Mouse (Mus musculus) adrenal gland, postnatal 10 days (tissue): ENCODE measurements around the gene Tmem121. TPM values are rescaled to one million over a fixed set of nuclear protein-coding genes. Genes with fewer than 3 reads are reported as not detected.
"Not testable (repeated sequence)": the region's sequence is repeated elsewhere in the genome, so short reads cannot be mapped to it uniquely, and the experiment has no call there.

Source experiments
- DNase-seq: peaks from one replicate; pipeline ENCODE4 v3.0.0; 2021; ENCODE audit warnings: mixed read lengths
- total RNA-seq, 2 experiments: library from RNA; stranded (reverse); gene quantifications; 2 replicates each; pipeline ENCODE4 v1.2.3; 2021

Gene Tmem121
- total RNA-seq, 2 experiments from 2014 or later = 3.0 to 3.1 TPM

DNA sequence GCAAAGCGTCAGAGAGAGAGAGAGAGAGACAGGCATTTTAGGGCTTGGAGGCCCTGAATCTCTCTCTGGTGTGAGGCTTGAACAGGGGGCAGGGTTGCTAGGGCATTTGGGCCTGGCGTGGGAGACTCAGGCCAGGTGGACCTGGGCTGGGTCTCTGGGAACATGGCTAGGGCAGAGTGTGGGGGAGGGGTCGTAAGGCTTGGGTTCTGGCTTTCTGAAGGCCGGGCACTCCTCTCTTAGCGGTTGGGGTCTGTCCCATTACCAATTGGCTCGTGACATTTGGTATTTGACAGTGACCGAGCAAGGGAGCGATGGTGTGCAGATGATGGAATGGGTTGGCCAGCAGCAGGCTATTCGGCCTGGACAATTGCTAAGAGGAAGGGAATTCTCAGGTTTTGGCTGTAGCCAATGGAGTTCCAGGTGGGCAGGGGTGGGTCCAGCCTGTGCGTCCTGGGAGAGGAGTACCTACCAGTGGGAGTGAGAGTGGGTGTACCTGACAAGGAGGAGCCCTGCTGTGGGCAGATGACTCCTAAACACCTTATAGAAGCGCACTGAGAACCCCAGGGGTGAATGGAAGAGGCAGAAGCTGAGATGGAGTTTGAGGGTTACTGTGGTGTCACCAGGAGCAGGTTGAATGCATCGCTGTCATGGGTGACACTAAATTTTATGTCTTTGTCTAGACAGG, 738 bp downstream of the Tmem121 start:
- no peak for DNase-seq

DNA sequence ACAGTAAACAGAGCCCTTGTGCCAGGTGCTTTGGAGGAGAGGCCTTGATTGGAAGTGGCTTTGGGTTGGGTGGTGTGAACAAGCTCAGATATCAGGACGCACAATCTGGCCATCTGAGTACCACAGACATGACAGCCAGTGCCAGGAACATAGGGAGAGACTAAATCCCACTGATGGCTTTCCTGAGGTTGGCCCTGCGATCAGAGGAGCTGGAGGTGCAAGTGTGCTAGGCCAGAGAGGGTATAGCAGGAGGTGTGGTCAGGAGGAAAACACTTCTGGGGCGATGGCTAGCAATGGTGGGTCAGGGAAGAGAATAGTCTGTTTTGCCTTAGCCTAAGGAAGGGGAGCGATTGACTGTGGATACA, 1.3 kb downstream of the Tmem121 start:
- no peak for DNase-seq

DNA sequence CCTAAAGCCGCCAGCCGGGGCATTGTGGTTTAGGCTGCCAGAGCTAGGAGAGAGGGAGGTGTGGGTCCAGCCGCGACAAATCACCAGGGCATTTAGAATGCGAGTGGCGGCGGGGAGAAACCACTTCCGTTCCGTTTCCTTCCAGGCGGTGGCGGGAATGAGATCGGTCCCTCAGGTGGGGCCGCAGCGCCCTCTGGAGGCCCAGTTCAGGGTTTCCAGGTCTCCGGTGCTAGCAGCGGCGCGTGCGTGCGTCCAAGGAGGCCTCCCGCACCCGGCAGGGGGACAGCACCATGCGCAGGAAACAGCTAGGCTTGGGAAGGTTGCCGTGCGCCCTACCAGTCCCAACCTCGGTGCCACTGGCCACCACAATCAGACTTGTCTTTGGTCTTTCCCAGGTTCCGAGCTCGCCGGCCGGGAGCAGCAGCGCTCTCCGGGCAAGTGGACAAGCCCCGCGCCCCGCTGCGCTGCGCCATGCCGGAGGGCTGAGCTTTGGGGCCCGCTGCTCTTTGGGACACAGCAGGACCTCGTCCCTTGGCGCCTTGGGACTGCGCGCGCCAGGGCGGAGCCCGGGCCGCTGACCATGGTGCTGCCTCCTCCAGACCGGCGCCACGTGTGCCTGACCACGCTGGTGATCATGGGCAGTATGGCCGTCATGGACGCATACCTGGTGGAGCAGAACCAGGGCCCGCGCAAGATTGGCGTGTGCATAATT, 2.0 kb downstream of the Tmem121 start:
- DNase-seq = peak; percentile 90

DNA sequence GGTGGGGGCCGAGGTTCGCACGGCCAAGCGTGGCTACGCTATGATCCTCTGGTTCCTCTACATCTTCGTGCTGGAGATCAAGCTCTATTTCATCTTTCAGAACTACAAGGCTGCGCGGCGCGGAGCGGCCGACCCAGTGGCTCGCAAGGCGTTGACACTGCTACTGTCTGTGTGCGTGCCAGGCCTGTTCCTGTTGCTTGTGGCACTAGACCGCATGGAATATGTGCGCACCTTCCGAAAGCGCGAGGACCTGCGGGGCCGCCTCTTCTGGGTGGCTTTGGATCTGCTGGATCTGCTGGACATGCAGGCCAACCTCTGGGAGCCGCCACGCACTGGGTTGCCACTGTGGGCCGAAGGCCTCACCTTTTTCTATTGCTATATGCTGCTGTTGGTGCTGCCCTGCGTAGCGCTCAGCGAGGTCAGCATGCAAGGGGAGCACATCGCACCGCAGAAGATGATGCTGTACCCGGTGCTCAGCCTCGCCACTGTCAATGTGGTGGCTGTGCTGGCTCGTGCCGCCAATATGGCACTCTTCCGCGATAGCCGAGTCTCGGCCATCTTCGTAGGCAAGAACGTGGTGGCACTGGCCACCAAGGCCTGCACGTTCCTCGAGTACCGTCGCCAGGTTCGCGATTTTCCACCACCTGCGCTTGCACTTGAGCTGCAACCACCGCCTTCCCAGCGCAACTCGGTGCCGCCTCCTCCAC, 2.8 kb downstream of the Tmem121 start:
- DNase-seq = no peak

DNA sequence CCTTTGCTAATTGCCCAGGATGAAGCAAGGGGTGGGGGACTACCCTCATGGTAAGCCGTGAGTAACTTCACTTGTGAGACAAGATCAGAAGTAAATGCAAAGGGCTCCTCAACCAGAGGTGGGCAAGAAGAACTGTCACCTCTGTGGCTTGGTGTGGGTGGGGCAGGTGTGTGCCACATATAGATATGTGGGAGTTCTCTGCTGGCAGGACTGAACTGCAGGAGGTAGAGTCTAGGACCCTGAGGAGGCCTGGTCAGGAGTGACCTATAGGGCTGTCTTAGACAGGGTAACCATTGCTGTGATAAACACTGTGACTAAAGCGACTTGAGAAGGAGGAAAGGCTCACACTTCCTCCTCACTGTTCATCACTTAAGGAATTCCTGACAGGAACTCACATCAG, 7.7 kb downstream of the Tmem121 start:
- DNase-seq = no peak

DNA sequence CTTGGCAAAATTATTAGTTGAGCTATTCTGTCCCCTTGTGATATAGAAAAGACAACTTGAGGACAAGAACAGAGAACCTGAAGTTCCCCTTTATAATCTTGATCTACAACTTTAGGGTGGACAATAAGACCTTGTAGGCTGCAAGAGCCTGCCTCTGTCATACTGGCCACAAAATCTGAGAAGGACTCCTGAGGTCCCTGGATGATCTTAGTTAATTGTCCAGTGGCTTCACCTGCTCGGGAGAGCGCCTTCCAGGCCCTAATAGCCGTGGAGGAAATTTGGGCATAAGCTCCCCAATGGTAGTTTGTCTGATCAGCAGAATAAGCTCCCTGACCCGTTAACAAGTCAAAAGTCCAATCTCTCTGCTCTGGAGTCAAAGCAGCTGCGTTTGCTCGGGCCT, 13.4 kb downstream of the Tmem121 start:
- not testable (repeated sequence) for DNase-seq

DNA sequence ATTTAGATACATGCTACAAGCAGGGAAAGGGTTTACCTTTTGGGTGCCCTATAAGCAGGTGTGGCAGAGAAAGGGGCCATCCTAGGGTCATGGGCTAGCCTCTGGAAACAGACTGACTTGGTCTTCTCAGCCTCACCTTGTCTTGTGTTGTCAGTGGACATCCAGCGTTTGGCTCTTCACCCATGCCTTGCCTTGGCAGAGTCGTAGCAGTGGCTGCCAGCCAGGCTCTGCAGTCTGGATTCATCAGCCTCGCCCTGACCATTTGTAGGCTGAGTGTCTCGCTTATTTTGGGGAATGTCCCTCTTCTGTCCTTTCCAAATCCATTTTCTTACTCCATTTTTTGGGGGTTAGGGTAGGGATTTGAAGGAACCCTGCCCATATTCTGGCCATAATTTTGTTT, 15.6 kb downstream of the Tmem121 start:
- DNase-seq = peak; percentile 63

DNA sequence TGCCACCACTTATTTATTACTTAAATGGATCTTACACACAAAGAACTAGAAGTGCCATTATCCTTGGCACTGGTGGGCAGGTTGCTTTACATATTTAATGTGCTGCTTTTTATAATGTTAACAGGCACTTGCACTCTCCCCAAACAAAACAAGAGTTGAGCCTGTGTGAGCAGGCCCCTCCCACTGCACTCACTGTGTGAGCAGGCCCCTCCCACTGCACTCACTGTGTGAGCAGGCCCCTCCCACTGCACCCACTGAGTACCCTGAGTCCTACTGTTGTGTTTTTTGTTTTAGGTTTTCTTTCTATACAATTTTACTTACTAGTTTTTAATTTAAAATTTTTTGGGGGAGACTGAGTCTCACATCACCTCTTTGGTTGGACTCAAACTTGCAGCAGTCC, 16.3 kb downstream of the Tmem121 start:
- no peak for DNase-seq

DNA sequence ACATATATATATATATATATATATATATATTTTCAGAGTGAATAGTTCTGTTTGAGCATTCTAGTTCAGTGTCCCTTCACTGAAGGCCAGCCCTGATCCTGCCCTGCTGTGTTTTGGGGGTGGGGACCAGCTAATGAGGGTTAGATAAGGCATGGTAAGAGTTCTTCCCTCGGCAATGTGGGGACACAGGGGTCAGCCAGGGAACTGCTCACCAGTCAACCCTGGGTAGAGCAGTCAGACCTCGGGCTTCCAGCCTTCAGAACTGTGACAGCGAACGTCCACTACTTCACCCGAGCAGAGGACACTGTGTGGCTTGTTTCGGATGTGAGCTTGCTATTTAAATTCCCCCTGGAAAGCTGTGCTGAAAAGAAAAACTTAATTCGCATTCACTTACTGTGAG, 17.8 kb downstream of the Tmem121 start:
- DNase-seq = no peak

DNA sequence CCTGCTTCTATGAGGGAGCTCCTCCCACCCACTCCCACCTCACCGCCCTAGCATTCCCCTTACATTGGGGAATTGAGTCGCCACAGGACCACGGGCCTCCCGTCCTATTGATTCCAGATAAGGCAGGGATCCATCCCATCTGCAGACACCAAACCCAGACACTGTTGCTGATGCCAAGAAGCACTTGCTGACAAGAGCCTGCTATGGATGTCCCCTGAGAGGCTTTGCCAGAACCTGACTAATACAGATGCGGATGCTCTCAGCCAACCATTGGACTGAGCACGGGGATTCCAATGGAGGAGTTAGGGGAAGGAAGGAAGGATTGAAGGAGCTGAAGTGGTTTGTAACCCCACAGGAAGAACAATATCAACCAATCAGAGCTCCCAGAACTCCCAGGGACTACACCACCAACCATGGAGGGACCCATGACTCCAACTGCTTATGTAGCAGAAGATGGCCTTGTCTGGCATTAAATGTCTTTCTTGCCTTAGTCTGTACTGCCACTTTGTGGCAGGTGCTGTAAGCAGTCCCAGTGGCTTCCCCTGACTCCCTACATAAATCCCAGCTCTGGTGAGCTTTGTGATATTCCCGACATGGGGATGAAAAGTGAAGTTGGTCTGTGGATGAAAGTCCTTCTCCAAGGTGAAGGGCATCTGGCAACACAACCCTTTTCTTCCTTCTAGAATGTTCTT, 19.7 kb downstream of the Tmem121 start:
- no peak for DNase-seq

DNA sequence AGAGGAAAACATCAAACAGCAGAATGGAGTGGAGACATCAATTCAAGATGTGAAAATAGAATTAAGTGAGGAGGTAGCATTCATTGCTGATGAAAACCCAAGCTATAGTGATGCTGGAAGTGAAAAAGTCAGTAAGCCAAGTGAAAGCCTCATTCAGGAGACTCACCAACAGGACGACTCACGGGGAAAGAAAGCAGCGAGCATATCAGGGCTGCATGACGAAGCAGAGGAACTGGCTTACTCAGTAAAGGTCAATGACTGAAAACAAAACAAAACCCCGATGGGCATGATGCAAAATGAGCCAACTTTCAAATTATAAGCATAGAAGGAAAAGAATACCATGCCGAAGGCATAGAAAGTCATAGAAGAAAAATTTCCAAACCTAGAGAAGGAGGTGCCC, 22.0 kb downstream of the Tmem121 start:
- peak; percentile 33 for DNase-seq

DNA sequence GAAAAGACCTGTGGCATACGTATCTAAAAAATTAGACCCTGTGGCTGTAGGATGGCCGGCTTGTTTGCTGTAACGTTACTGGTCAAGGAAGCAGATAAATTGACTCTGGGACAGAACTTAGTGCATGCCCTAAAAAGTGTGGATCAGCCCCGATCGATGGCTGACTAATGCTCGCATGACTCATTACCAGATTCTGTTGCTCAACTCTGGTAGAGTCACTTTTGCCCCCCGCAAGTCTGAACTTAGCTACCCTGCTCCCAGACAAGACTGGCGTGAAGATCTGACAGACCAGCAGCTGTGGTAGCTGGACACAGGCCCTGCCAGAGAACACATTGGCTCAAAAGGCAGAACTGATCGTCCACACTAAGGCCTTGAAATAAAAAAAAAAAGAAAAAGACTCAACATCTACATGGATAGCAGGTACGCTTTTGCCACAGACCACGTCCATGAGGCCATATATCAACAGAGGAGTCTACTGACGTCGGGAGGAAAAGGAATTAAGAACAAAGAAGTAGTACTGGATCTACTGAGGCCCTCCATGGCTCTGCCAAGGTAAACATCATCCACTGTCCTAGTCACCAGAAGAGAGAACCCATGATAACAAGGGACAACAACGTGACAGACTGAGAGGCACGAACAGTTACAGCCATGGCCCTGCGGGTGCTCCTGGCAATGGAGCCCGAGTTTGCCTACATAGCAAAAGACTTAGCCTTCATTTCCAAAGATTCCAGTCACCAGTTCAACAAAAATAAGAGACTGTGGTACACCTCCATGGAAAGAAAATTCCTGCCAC, 25.1 kb downstream of the Tmem121 start:
- DNase-seq = no peak

DNA sequence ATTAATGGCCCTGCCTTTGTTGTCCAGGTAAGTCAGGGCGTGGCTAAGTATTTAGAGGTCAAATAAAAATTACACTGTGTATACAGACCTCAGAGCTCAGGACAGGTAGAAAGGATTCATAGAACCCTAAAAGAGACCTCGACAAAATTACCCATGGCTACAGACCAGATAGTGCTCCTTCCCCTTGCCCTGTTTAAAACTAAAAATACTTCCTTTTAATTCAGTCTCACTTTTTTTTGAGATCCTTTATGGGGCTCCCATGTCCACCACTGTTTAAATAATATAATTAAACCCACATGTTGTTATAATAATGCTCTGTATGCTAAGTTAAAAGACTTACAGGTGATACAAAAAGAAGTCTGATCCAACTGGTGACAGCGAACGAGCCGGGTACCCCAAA, 26.0 kb downstream of the Tmem121 start:
- no peak for DNase-seq

DNA sequence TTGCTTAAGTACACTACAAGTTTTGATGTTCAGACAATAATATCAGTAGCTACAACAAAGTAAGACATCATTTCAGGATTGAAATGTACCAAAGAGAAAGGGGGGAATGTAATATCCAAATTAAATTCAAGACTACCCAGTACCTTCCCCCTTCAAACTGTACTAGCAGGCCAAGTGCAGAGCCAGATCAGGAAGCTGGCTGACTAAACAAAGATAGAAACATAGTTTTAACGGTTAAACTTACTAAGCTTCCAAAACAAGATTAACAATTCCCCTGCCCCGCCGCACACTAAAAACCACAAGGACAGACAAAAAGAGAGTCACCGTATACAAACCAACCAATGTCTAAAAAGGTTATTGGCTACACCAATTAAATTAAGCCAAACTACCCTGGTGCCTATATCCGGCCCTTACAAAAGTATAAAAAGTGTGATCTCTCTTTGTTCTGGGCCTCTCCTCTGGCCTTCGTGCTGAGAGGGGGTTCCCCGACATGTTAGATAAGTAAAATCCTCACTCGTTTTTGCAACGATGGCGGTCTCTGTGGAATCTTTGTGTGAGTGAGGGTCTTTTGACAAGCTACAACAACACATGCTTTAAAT, 26.7 kb downstream of the Tmem121 start:
- DNase-seq = no peak

DNA sequence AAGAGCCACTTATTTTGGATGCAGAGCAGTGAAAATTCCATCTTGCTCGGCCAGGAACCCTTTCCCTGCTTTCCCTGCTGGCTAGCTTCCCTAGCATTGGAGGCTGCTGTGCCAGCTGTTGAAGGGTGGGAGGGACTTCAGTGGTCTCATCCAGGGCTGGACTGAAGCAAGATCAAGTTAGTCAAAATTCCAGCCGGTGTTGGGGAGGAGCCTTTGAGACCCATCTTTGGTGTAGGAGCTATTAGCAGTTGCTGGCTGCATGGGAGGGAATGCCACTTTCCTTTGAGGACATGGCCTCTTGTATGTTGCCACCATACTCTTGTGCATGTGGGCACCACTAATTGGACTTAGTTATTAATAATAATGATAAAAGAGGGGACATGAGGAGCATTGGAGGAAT, 27.5 kb downstream of the Tmem121 start:
- no peak for DNase-seq

DNA sequence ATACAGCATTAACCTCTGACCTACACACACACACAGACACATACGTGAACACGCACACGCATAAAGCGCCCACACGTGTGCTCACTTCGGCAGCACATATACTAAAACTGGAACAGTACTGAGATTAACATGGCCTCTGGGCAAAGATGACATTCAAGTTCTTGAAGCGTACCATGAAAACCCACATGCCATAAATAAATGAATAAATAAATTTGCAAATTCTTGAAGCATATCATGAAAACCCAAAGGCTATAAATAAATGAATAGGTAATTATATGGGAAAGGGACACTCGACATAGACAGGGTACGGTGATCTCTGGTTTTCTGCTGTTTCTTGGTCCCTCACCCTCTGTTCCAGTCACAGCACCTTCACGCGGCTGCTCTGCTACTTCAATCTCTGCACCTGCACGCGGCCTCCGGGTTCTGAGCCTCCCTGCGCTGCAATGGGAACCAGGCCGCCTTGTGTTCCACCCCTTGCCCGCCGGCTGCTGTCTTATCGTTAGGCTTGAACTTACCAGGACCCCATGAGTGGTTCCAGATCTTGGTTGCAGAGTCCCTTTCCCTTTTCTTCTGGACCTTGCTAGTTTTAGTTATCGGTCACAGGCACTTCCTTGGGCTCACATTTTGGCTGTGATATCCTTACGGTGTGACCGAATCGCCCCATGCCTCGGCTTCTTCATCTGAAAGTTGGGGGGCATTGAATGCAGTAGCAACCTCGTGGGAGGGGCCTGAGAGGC, 28.5 kb downstream of the Tmem121 start:
- DNase-seq = no peak

DNA sequence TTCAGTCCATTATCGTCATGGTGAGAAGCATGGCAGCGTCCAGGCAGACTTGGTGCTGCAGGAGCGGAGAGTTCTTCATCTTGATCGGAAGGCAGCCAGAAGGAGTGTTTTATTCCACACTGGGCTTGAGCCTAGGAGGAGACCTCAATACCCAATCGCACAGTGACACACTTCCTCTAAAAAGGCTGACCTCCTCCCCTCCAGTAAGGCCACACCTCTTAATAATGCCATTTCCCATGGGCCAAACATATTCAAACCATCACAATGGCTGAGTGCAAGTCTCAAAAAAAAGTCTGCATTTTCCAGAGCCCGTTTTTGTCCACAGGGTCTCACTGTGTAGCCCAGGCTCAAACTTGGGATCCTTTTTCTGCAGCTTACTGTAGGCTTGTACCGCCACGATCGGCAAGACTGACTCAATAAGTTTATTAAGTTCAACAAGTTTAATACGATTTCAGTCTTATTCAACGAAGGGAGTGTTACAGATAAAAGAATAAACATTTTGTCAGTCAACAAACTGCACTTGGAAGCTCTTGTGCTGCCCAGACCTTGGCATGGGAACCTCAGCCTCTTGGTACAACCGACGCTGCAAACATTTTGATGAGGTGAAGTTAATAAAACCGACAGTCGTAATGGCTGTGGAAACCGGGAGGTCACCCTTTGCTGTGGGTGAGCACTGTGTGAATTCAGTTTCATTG, 29.4 kb downstream of the Tmem121 start:
- DNase-seq = no peak

DNA sequence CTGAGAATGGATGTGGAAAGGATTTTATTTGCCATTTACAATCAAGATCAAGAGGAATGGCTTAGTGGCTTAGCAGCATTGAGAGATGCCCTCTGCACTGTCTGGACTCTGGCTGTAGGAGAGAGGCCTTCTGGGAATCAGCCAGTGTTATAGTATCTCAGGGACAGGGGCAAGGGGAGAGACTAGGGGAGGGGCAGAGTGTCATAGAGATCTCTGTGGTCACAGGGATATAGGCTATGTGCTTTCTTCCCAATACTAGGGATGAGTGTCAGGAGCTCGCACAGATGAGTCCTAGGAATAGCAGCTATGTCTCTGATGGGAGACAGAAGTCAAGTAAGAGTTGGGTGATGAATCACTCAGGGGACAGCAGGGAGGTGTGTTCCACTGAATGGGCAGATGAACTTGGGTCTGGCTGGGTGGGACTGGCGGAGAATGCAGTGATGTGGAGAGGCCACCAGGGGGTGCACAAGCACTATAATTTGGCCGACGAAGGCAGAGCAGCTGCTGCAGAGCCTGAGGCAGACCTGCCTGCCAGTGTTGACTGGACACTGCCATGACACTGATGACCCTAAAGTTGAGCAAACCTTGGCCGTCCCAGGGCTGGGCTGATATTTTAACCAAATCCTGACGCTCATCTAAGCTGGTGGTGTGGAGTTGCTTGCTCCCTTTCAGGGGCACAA, 30.1 kb downstream of the Tmem121 start:
- peak; percentile 84 for DNase-seq
